Mouse (Mus musculus): ENCODE results near the gene Tapbp. TPM values are rescaled to one million over a fixed set of nuclear protein-coding genes. Genes with fewer than 3 reads are reported as not detected.
"Not testable (repeated sequence)": the region's sequence is repeated elsewhere in the genome, so short reads cannot be mapped to it uniquely, and the experiment has no call there.

Tapbp gene
- total RNA-seq, 2 experiments from 2014 or later, result 34.0 to 44.4 TPM

- DNase-seq, result no peak
- peak; percentile 70 for TF ChIP-seq CTCF (IDR thresholded peaks at IDR 0.05)
- intact Hi-C loops (cut with DNase I), result no loop called here
- Histone ChIP-seq H3K4me3 (no peak overlapping the region), H3K27ac (peak overlapping the region; percentile 38)
Observed at GRCm38 (mm10) chr17:33897114-33897794, 18.4 kb upstream of the Tapbp start.

- DNase-seq; H3K4me3 ChIP-seq; intact Hi-C loops (cut with DNase I): not testable (repeated sequence)
- H3K27ac ChIP-seq, result peak overlapping the region; percentile 43; the same call in 1 of the 2 replicates
Observed at GRCm38 (mm10) chr17:33898193-33898592, 17.5 kb upstream of the Tapbp start.

- TF ChIP-seq CTCF (IDR thresholded peaks at IDR 0.05), result no peak
- intact Hi-C loops (cut with DNase I), result no loop called here
- no peak for DNase-seq
- no peak overlapping the region for H3K27ac ChIP-seq
- H3K4me3 ChIP-seq, result no peak overlapping the region
Observed at GRCm38 (mm10) chr17:33899642-33900041, 16.1 kb upstream of the Tapbp start.

GRCm38 (mm10) chr17:33900281-33900988 is 15.3 kb upstream of the Tapbp start:
- H3K4me3 ChIP-seq, result no peak overlapping the region
- intact Hi-C loops (cut with DNase I), result no loop called here
- no peak for TF ChIP-seq CTCF (IDR thresholded peaks at IDR 0.05)
- no peak for DNase-seq
- H3K27ac ChIP-seq, result peak overlapping the region; percentile 2; the same call in 1 of the 2 replicates

- H3K27ac ChIP-seq, result no peak overlapping the region
- intact Hi-C loops (cut with DNase I), result no loop called here
- no peak for TF ChIP-seq CTCF (IDR thresholded peaks at IDR 0.05)
- DNase-seq, result no peak
- H3K4me3 ChIP-seq, result no peak overlapping the region
Observed at GRCm38 (mm10) chr17:33900989-33901314, 14.7 kb upstream of the Tapbp start.

- intact Hi-C loops (cut with DNase I), result no loop called here
- no peak overlapping the region for H3K27ac ChIP-seq
- H3K4me3 ChIP-seq, result no peak overlapping the region
- TF ChIP-seq CTCF (IDR thresholded peaks at IDR 0.05), result no peak
- no peak for DNase-seq
Observed at GRCm38 (mm10) chr17:33901653-33902052, 14.0 kb upstream of the Tapbp start.

GRCm38 (mm10) chr17:33902079-33902478 is 13.6 kb upstream of the Tapbp start:
- Histone ChIP-seq H3K4me3 (no peak overlapping the region), H3K27ac (no peak overlapping the region)
- no peak for TF ChIP-seq CTCF (IDR thresholded peaks at IDR 0.05)
- DNase-seq, result no peak
- intact Hi-C loops (cut with DNase I), result no loop called here

GRCm38 (mm10) chr17:33902491-33902890 is 13.2 kb upstream of the Tapbp start:
- no peak for DNase-seq
- intact Hi-C loops (cut with DNase I), result no loop called here
- TF ChIP-seq CTCF (IDR thresholded peaks at IDR 0.05), result no peak
- Histone ChIP-seq H3K27ac (no peak overlapping the region), H3K4me3 (no peak overlapping the region)

GRCm38 (mm10) chr17:33903911-33904651 is 11.6 kb upstream of the Tapbp start:
- intact Hi-C loops (cut with DNase I); DNase-seq; H3K4me3 ChIP-seq; H3K27ac ChIP-seq: not testable (repeated sequence)

GRCm38 (mm10) chr17:33904835-33905234 is 10.9 kb upstream of the Tapbp start, which contains the start of gene Platr17:
TSS of gene Platr17 (plus strand) at chr17:33905135.
- DNase-seq; H3K27ac ChIP-seq; H3K4me3 ChIP-seq; intact Hi-C loops (cut with DNase I): not testable (repeated sequence)

- H3K4me3 ChIP-seq, result peak overlapping the region; percentile 92
- no peak for TF ChIP-seq CTCF (IDR thresholded peaks at IDR 0.05)
- intact Hi-C loops (cut with DNase I), result no loop called here
- DNase-seq, result peak; percentile 60
- H3K27ac ChIP-seq, result peak overlapping the region; percentile 97
Observed at GRCm38 (mm10) chr17:33908331-33909076, 7.2 kb upstream of the Tapbp start.

GRCm38 (mm10) chr17:33909077-33909868 is 6.4 kb upstream of the Tapbp start, which contains the start of gene Daxx:
TSS of gene Daxx (plus strand) at chr17:33909414.
- TF ChIP-seq CTCF (IDR thresholded peaks at IDR 0.05), result no peak
- peak within 1 kb of the TSS; percentile 97 for H3K27ac ChIP-seq
- peak; percentile 100 for DNase-seq
- H3K4me3 ChIP-seq, result peak within 1 kb of the TSS; percentile 92
- intact Hi-C loops (cut with DNase I), result no loop called here
